Mouse (Mus musculus) MEL (cell line): Measurements from ENCODE around the gene Lrp6. TPM values are rescaled to one million over a fixed set of nuclear protein-coding genes. Genes with fewer than 3 reads are reported as not detected.

ENCODE experiments used
- DNase-seq: peaks from one replicate; pipeline ENCODE4 v3.0.0; 2011; ENCODE audit warnings: low read depth, low spot score
- H3K27ac ChIP-seq: 2 replicates; pipeline ENCODE4 v1.5.1; 2012; ENCODE audit warnings: low read depth, mild to moderate bottlenecking, control low read depth, low read length, moderate library complexity; ENCODE audit not compliant: control insufficient read depth
- H3K27me3 ChIP-seq, 2 experiments: fragments of 150-350 bp in 1 of 2; sonication (generic) in 1 of 2; 2 replicates each; pipeline ENCODE4 v1.6.1; 2012; ENCODE audit warnings: low read length in 2 of 2, mild to moderate bottlenecking in 2 of 2, improper control_type of control experiment in 1 of 2, moderate library complexity in 1 of 2; ENCODE audit not compliant: insufficient read depth in 2 of 2, control insufficient read depth in 1 of 2
- H3K36me3 ChIP-seq, 2 experiments: 2 replicates each; pipeline ENCODE4 v1.6.1; 2012 to 2014; ENCODE audit warnings: low read length in 2 of 2, improper control_type of control experiment in 1 of 2, inconsistent platforms in 1 of 2, mild to moderate bottlenecking in 1 of 2; ENCODE audit not compliant: insufficient read depth in 2 of 2, control insufficient read depth in 1 of 2
- H3K4me1 ChIP-seq, 2 experiments: fragments of 150-350 bp in 1 of 2; sonication (generic) in 1 of 2; 2 replicates each; pipeline ENCODE4 v1.6.1; 2012; ENCODE audit warnings: low read length in 2 of 2, improper control_type of control experiment in 1 of 2, mild to moderate bottlenecking in 1 of 2; ENCODE audit not compliant: insufficient read depth in 2 of 2, control insufficient read depth in 1 of 2
- H3K4me3 ChIP-seq, 2 experiments: fragments of 150-350 bp in 1 of 2; sonication (generic) in 1 of 2; 2 replicates each; pipeline ENCODE4 v1.5.1; 2012; ENCODE audit warnings: low read depth in 2 of 2, low read length in 2 of 2, mild to moderate bottlenecking in 2 of 2, moderate library complexity in 2 of 2, control low read depth in 1 of 2, improper control_type of control experiment in 1 of 2; ENCODE audit not compliant: control insufficient read depth in 1 of 2, insufficient read depth in 1 of 2
- H3K79me2 ChIP-seq: 2 replicates; pipeline ENCODE4 v1.6.1; 2012; ENCODE audit warnings: mild to moderate bottlenecking, low read length, moderate library complexity; ENCODE audit not compliant: control insufficient read depth, poor library complexity, insufficient read depth
- H3K9ac ChIP-seq: 2 replicates; pipeline ENCODE4 v1.6.1; 2012; ENCODE audit warnings: low read depth, mild to moderate bottlenecking, control low read depth, low read length, moderate library complexity; ENCODE audit not compliant: control insufficient read depth, poor library complexity, severe bottlenecking
- H3K9me3 ChIP-seq: fragments of 150-350 bp; sonication (generic); replicated peaks from 2 replicates; pipeline ENCODE4 v1.6.1; 2012; ENCODE audit warnings: mild to moderate bottlenecking, low read length, improper control_type of control experiment, moderate library complexity; ENCODE audit not compliant: insufficient read depth
- BHLHE40 ChIP-seq: IDR thresholded peaks from 2 replicates; pipeline ENCODE4 v1.6.1; 2012; ENCODE audit warnings: low read depth, mild to moderate bottlenecking, inconsistent platforms, low read length, improper control_type of control experiment, borderline replicate concordance
- CHD1 ChIP-seq: IDR thresholded peaks from 2 replicates; pipeline ENCODE4 v1.6.1; 2012; ENCODE audit warnings: low read depth, mild to moderate bottlenecking, inconsistent platforms, low read length, improper control_type of control experiment
- E2F4 ChIP-seq: IDR thresholded peaks from 2 replicates; pipeline ENCODE4 v1.6.1; 2011; ENCODE audit warnings: low read depth, low read length, improper control_type of control experiment, borderline replicate concordance
- GABPA ChIP-seq: IDR thresholded peaks from 2 replicates; pipeline ENCODE4 v1.6.1; 2012; ENCODE audit warnings: low read depth, mild to moderate bottlenecking, inconsistent platforms, low read length, improper control_type of control experiment, moderate library complexity
- GATA1 ChIP-seq: IDR thresholded peaks from 2 replicates; pipeline ENCODE4 v1.6.1; 2011; ENCODE audit warnings: low read depth, low read length, improper control_type of control experiment
- JUND ChIP-seq: IDR thresholded peaks from 2 replicates; pipeline ENCODE4 v1.6.1; 2011; ENCODE audit warnings: low read depth, mild to moderate bottlenecking, improper control_type of control experiment, low read length
- KAT2A ChIP-seq: conservative IDR thresholded peaks from 2 replicates; pipeline ENCODE4 v1.6.1; 2012; ENCODE audit warnings: low read depth, low read length, improper control_type of control experiment, inconsistent platforms
- MAX ChIP-seq: IDR thresholded peaks from 2 replicates; pipeline ENCODE4 v1.6.1; 2011; ENCODE audit warnings: low read length, improper control_type of control experiment
- MXI1 ChIP-seq: IDR thresholded peaks from 2 replicates; pipeline ENCODE4 v1.6.1; 2011; ENCODE audit warnings: mild to moderate bottlenecking, low read depth, low read length, improper control_type of control experiment
- MYB ChIP-seq: IDR thresholded peaks from 2 replicates; pipeline ENCODE4 v1.6.1; 2011; ENCODE audit warnings: mild to moderate bottlenecking, low read depth, low read length, improper control_type of control experiment
- RAD21 ChIP-seq: IDR thresholded peaks from 2 replicates; pipeline ENCODE4 v1.6.1; 2011; ENCODE audit warnings: mild to moderate bottlenecking, low read depth, low read length, improper control_type of control experiment
- RCOR1 ChIP-seq: IDR thresholded peaks from 2 replicates; pipeline ENCODE4 v1.6.1; 2012; ENCODE audit warnings: low read depth, mild to moderate bottlenecking, inconsistent platforms, low read length, improper control_type of control experiment
- TAL1 ChIP-seq: IDR thresholded peaks from 2 replicates; pipeline ENCODE4 v1.6.1; 2012; ENCODE audit warnings: mild to moderate bottlenecking, inconsistent platforms, low read length, moderate library complexity, mixed read lengths
- TCF12 ChIP-seq: IDR thresholded peaks from 2 replicates; pipeline ENCODE4 v1.6.1; 2014; ENCODE audit warnings: low read depth, mild to moderate bottlenecking, inconsistent platforms, low read length, improper control_type of control experiment, moderate library complexity
- UBTF ChIP-seq: IDR thresholded peaks from 2 replicates; pipeline ENCODE4 v1.6.1; 2012; ENCODE audit warnings: low read depth, mild to moderate bottlenecking, inconsistent platforms, low read length, improper control_type of control experiment, moderate library complexity, borderline replicate concordance; ENCODE audit not compliant: insufficient read depth
- ZKSCAN1 ChIP-seq: IDR thresholded peaks from 2 replicates; pipeline ENCODE4 v1.6.1; 2012; ENCODE audit warnings: low read depth, mild to moderate bottlenecking, inconsistent platforms, low read length, improper control_type of control experiment, moderate library complexity
- polyA plus RNA-seq, 2 experiments: library from polyadenylated mRNA; stranded (reverse) in 1 of 2; unstranded in 1 of 2; fragments of >175 nt in 1 of 2; fragments of >200 nt in 1 of 2; gene quantifications; 2 replicates each; pipeline versions ENCODE4 v1.2.1 to v1.2.4; 2012; ENCODE audit warnings: low replicate concordance in 2 of 2, low read depth in 1 of 2; ENCODE audit not compliant: insufficient read length in 2 of 2, insufficient read depth in 1 of 2, missing spikeins in 1 of 2
- total RNA-seq: library from RNA; depleted of rRNA; stranded (reverse); fragments of 300-350 nt; gene quantifications from 2 replicates; pipeline ENCODE4 v1.2.3, GENCODE M21; 2012

Lrp6 gene
- total and polyA plus RNA-seq, 3 experiments, result 13.1 to 25.7 (median 17.2) TPM

GRCm38 (mm10) chr6:134513896-134514510 lies 52.8 kb downstream of the Lrp6 start:
- H3K9me3 ChIP-seq, result no peaks in the 10 kb centered on the region
- DNase-seq, result no peak
- H3K27me3 ChIP-seq, result no peaks in the 10 kb centered on the region
- TF ChIP-seq RCOR1, result no peak
- H3K27ac ChIP-seq, result no peak overlapping the region
- H3K79me2 ChIP-seq, result peaks cover 3% of the 10 kb centered on the region; the same call in 1 of the 2 replicates
- no peak overlapping the region for H3K9ac ChIP-seq
- H3K4me1 ChIP-seq, result no peaks in the 10 kb centered on the region
- peaks cover 0 to 5% of the 10 kb centered on the region in 2 experiments; a peak in 2 of 4 replicates for H3K36me3 ChIP-seq
- H3K4me3 ChIP-seq, result no peak overlapping the region

GRCm38 (mm10) chr6:134513011-134513410 lies 53.8 kb downstream of the Lrp6 start:
- H3K36me3 ChIP-seq, result peaks cover 0 to 5% of the 10 kb centered on the region in 2 experiments; a peak in 2 of 4 replicates
- no peak for DNase-seq
- no peaks in the 10 kb centered on the region for H3K9me3 ChIP-seq
- H3K27me3 ChIP-seq, result no peaks in the 10 kb centered on the region
- no peak overlapping the region for H3K4me3 ChIP-seq
- H3K9ac ChIP-seq, result no peak overlapping the region
- H3K4me1 ChIP-seq, result no peaks in the 10 kb centered on the region
- no peak overlapping the region for H3K27ac ChIP-seq
- TF ChIP-seq MAX (no peak), MYB (no peak), JUND (no peak), MXI1 (no peak), ZKSCAN1 (no peak), BHLHE40 (no peak), KAT2A (no peak), TAL1 (no peak), E2F4 (no peak), RAD21 (no peak), GABPA (no peak), GATA1 (no peak), CHD1 (no peak)
- H3K79me2 ChIP-seq, result peaks cover under 1% of the 10 kb centered on the region; the same call in 1 of the 2 replicates

GRCm38 (mm10) chr6:134512478-134512877 lies 54.3 kb downstream of the Lrp6 start:
- no peak overlapping the region for H3K27ac ChIP-seq
- H3K4me3 ChIP-seq, result no peak overlapping the region
- TF ChIP-seq UBTF (no peak), TAL1 (no peak), TCF12 (no peak)
- H3K9me3 ChIP-seq, result no peaks in the 10 kb centered on the region
- no peaks in the 10 kb centered on the region for H3K27me3 ChIP-seq
- no peaks in the 10 kb centered on the region for H3K4me1 ChIP-seq
- peaks cover 0 to 5% of the 10 kb centered on the region in 2 experiments; a peak in 2 of 4 replicates for H3K36me3 ChIP-seq
- no peak for DNase-seq
- H3K79me2 ChIP-seq, result no peaks in the 10 kb centered on the region
- H3K9ac ChIP-seq, result no peak overlapping the region
